Mouse (Mus musculus) intestine, embryonic 16.5 days (tissue): ENCODE results near the gene Runx2. TPM values are rescaled to one million over a fixed set of nuclear protein-coding genes. Genes with fewer than 3 reads are reported as not detected.

Source experiments
- ATAC-seq: fragments of 200-750 bp; cut with Nextera tagmentation; 2 replicates; pipeline ENCODE4 v1.8.0; 2017; ENCODE audit warnings: moderate TSS enrichment, moderate library complexity
- H3K27ac ChIP-seq: fragments of 300-500 bp; sonication (generic); 2 replicates; pipeline ENCODE4 v1.5.1; 2014; ENCODE audit warnings: mild to moderate bottlenecking, low read length
- H3K27me3 ChIP-seq: fragments of 300-500 bp; sonication (generic); replicated peaks from 2 replicates; pipeline ENCODE4 v1.6.1; 2014; ENCODE audit warnings: low read length, control low read depth, mixed read lengths; ENCODE audit not compliant: control insufficient read depth, insufficient read depth
- H3K36me3 ChIP-seq: fragments of 300-500 bp; sonication (generic); 2 replicates; pipeline ENCODE4 v1.6.1; 2014; ENCODE audit warnings: low read length, control low read depth; ENCODE audit not compliant: control insufficient read depth, insufficient read depth
- H3K4me1 ChIP-seq: fragments of 300-500 bp; sonication (generic); 2 replicates; pipeline ENCODE4 v1.6.1; 2014; ENCODE audit warnings: low read length, control low read depth, mixed read lengths; ENCODE audit not compliant: control insufficient read depth, insufficient read depth
- H3K4me2 ChIP-seq: fragments of 300-500 bp; sonication (generic); 2 replicates; pipeline ENCODE4 v1.6.1; 2014; ENCODE audit warnings: low read depth, low read length, control low read depth
- H3K4me3 ChIP-seq: fragments of 300-500 bp; sonication (generic); 2 replicates; pipeline ENCODE4 v1.5.1; 2014; ENCODE audit warnings: mild to moderate bottlenecking, low read length
- H3K9ac ChIP-seq: fragments of 300-500 bp; sonication (generic); 2 replicates; pipeline ENCODE4 v1.6.1; 2014; ENCODE audit warnings: low read depth, low read length
- H3K9me3 ChIP-seq: fragments of 300-500 bp; sonication (generic); 2 replicates; pipeline ENCODE4 v1.6.1; 2016; ENCODE audit warnings: low read length, control low read depth; ENCODE audit not compliant: control insufficient read depth
- WGBS: fragments of 180-500 bp; shearing (Covaris S2); extraction: QIAGEN DNeasy Blood & Tissue Kit; methylation state at CpG from one replicate; pipeline ENCODE4 v1.1.7; 2014; 5-methylcytosine and 5-hydroxymethylcytosine counted together
- polyA plus RNA-seq: library from polyadenylated mRNA; unstranded; fragments of >200 nt; fragmentation: Nextera tagmentation; extraction: Ambion mirVana; gene quantifications from 2 replicates; pipeline ENCODE4 v1.2.1, GENCODE M21; 2015

The Runx2 gene
- polyA plus RNA-seq, 1 experiment from 2014 or later = 0.62 TPM

GRCm38 (mm10) chr17:44459029-44459428, 355.6 kb downstream of the Runx2 start:
- H3K36me3 ChIP-seq = no peaks in the 10 kb centered on the region
- H3K9ac ChIP-seq = no peak overlapping the region
- H3K4me2 ChIP-seq = no peak overlapping the region
- H3K4me3 ChIP-seq = no peak overlapping the region
- WGBS = 89% methylated on average over 4 of the region's 4 CpGs
- no peak overlapping the region for H3K27ac ChIP-seq
- no peaks in the 10 kb centered on the region for H3K9me3 ChIP-seq
- no peaks in the 10 kb centered on the region for H3K27me3 ChIP-seq
- no peak for ATAC-seq
- H3K4me1 ChIP-seq = no peaks in the 10 kb centered on the region

- H3K27me3 ChIP-seq = no peaks in the 10 kb centered on the region
- no peaks in the 10 kb centered on the region for H3K36me3 ChIP-seq
- H3K9ac ChIP-seq = no peak overlapping the region
- H3K4me2 ChIP-seq = no peak overlapping the region
- 85% methylated on average over 3 of the region's 3 CpGs for WGBS
- no peak overlapping the region for H3K4me3 ChIP-seq
- H3K4me1 ChIP-seq = no peaks in the 10 kb centered on the region
- no peaks in the 10 kb centered on the region for H3K9me3 ChIP-seq
- H3K27ac ChIP-seq = no peak overlapping the region
- no peak for ATAC-seq
These were observed 357.9 kb downstream of the Runx2 start for GRCm38 (mm10) chr17:44456696-44457095.

GRCm38 (mm10) chr17:44455681-44456600, 358.7 kb downstream of the Runx2 start:
- H3K27ac ChIP-seq = no peak overlapping the region
- H3K4me2 ChIP-seq = no peak overlapping the region
- no peaks in the 10 kb centered on the region for H3K27me3 ChIP-seq
- peak; percentile 55; the same call in 1 of the 2 replicates for ATAC-seq
- no peaks in the 10 kb centered on the region for H3K36me3 ChIP-seq
- WGBS = 30% methylated on average over 12 of the region's 12 CpGs
- H3K9me3 ChIP-seq = no peaks in the 10 kb centered on the region
- no peak overlapping the region for H3K4me3 ChIP-seq
- no peaks in the 10 kb centered on the region for H3K4me1 ChIP-seq
- no peak overlapping the region for H3K9ac ChIP-seq

- H3K27me3 ChIP-seq = no peaks in the 10 kb centered on the region
- peak; percentile 48; the same call in 1 of the 2 replicates for ATAC-seq
These were observed 364.6 kb downstream of the Runx2 start for GRCm38 (mm10) chr17:44449915-44450471.

More at GRCm38 (mm10) chr17:44449915-44450471, 364.6 kb downstream of the Runx2 start:
- Histone ChIP-seq H3K9ac (no peak overlapping the region), H3K9me3 (no peaks in the 10 kb centered on the region), H3K4me3 (no peak overlapping the region), H3K27ac (no peak overlapping the region), H3K36me3 (no peaks in the 10 kb centered on the region), H3K4me2 (no peak overlapping the region), H3K4me1 (no peaks in the 10 kb centered on the region; the same call in 1 of the 2 replicates)
- WGBS = 41% methylated on average over 9 of the region's 9 CpGs

Other genes with a start within 250 kb of the Runx2 start
- gene Supt3, start 37.6 kb downstream of the Runx2 start, polyA plus RNA-seq = 15.7 TPM in 2 replicates